Mouse (Mus musculus): ENCODE results near the gene Krtap5-4. TPM values are rescaled to one million over a fixed set of nuclear protein-coding genes. Genes with fewer than 3 reads are reported as not detected.

Krtap5-4 gene
- total RNA-seq, 2 experiments from 2014 or later = not detected

Other genes starting within 250 kb of the Krtap5-4 start
- 10 to 100 TPM; 29.0 to 32.0 TPM for gene Mob2, start 242.5 kb upstream of the Krtap5-4 start, total RNA-seq (2021)
- gene Dusp8, start 207.7 kb upstream of the Krtap5-4 start, total RNA-seq (2021) = 100 to 1,000 TPM; 130 to 133 TPM
- not detected for gene Gm45618, start 182.8 kb upstream of the Krtap5-4 start, total RNA-seq (2021)
- gene Gm39115, start 167.5 kb upstream of the Krtap5-4 start, total RNA-seq (2021) = not detected
- not detected for gene Gm45337, start 158.9 kb upstream of the Krtap5-4 start, total RNA-seq (2021)
- not detected for gene Gm29735, start 146.4 kb upstream of the Krtap5-4 start, total RNA-seq (2021)
- gene Gm4553, start 137.8 kb upstream of the Krtap5-4 start, total RNA-seq (2021) = not detected
- gene Krtap5-2, start 127.5 kb upstream of the Krtap5-4 start, total RNA-seq (2021) = not detected
- not detected for gene Gm10153, start 113.2 kb upstream of the Krtap5-4 start, total RNA-seq (2021)
- gene Krtap5-3, start 102.2 kb upstream of the Krtap5-4 start, total RNA-seq (2021) = not detected
- not detected for gene Gm7579, start 91.7 kb upstream of the Krtap5-4 start, total RNA-seq (2021)
- gene Krtap5-5, start 73.6 kb upstream of the Krtap5-4 start, total RNA-seq (2021) = not detected
- gene Gm40460, start 62.5 kb upstream of the Krtap5-4 start, total RNA-seq (2021) = not detected
- not detected for gene Gm2431, start 45.2 kb upstream of the Krtap5-4 start, total RNA-seq (2021)
- gene Gm4559, start 29.2 kb upstream of the Krtap5-4 start, total RNA-seq (2021) = not detected
- not detected for gene Krtap5-1, start 6.4 kb upstream of the Krtap5-4 start, total RNA-seq (2021)
- 10 to 100 TPM; 36.8 to 37.1 TPM for gene Ifitm10, start 70.2 kb downstream of the Krtap5-4 start, total RNA-seq (2021)
- 1 to 10 TPM in 1 of 2 experiments, under 1 TPM in 1; 0.94 to 6.7 TPM for gene Gm49369, start 79.1 kb downstream of the Krtap5-4 start, total RNA-seq (2021)
- 100 to 1,000 TPM; 303 to 349 TPM for gene Ctsd, start 84.5 kb downstream of the Krtap5-4 start, total RNA-seq (2021)
- gene Syt8, start 131.3 kb downstream of the Krtap5-4 start, total RNA-seq (2021) = not detected
- 1 to 10 TPM in 1 of 2 experiments, not detected in 1; 1.2 TPM for gene Tnni2, start 138.3 kb downstream of the Krtap5-4 start, total RNA-seq (2021)
- gene Lsp1, start 157.3 kb downstream of the Krtap5-4 start, total RNA-seq (2021) = 1 to 10 TPM; 2.6 to 3.1 TPM
- not detected for gene Tnnt3, start 195.3 kb downstream of the Krtap5-4 start, total RNA-seq (2021)
- 1 to 10 TPM; 6.8 to 8.4 TPM for gene Mrpl23, start 229.1 kb downstream of the Krtap5-4 start, total RNA-seq (2021)

All from layer of hippocampus, adult 18-20 months (tissue).